Mouse (Mus musculus): ENCODE results near the gene Trhr2. TPM values are rescaled to one million over a fixed set of nuclear protein-coding genes. Genes with fewer than 3 reads are reported as not detected.

The Trhr2 gene
- polyA plus RNA-seq, 1 experiment from 2014 or later, result not detected

- Histone ChIP-seq H3K27me3 (ENCODE audit: control insufficient read depth, insufficient read depth, low read length) (no peaks in the 10 kb centered on the region), H3K9ac (ENCODE audit: low read depth, low read length) (no peak overlapping the region), H3K4me3 (ENCODE audit: low read length) (no peak overlapping the region), H3K4me2 (replicated peaks; ENCODE audit: low read depth, low read length) (no peak overlapping the region), H3K36me3 (ENCODE audit: control insufficient read depth, insufficient read depth, low read length) (peaks cover 6% of the 10 kb centered on the region; the same call in 1 of the 2 replicates), H3K9me3 (ENCODE audit: control insufficient read depth, low read length) (no peaks in the 10 kb centered on the region), H3K27ac (ENCODE audit: low read depth, low read length) (no peak overlapping the region), H3K4me1 (ENCODE audit: control insufficient read depth, insufficient read depth, low read length) (peaks cover 12% of the 10 kb centered on the region)
- ATAC-seq (ENCODE audit: low FRiP score, low TSS enrichment), result no peak
- 82% methylated on average over 11 of the region's 11 CpGs for WGBS
These were observed 41.4 kb downstream of the Trhr2 start for GRCm38 (mm10) chr8:122319045-122319707.

- H3K27ac ChIP-seq (ENCODE audit: low read depth, low read length), result no peak overlapping the region
- H3K9ac ChIP-seq (ENCODE audit: low read depth, low read length), result no peak overlapping the region
- no peaks in the 10 kb centered on the region for H3K9me3 ChIP-seq (ENCODE audit: control insufficient read depth, low read length)
- H3K4me2 ChIP-seq (replicated peaks; ENCODE audit: low read depth, low read length), result no peak overlapping the region
- peaks cover 6% of the 10 kb centered on the region; the same call in 1 of the 2 replicates for H3K36me3 ChIP-seq (ENCODE audit: control insufficient read depth, insufficient read depth, low read length)
- 61% methylated on average over 8 of the region's 8 CpGs for WGBS
- no peak overlapping the region for H3K4me3 ChIP-seq (ENCODE audit: low read length)
- peaks cover 15% of the 10 kb centered on the region for H3K4me1 ChIP-seq (ENCODE audit: control insufficient read depth, insufficient read depth, low read length)
- no peak for ATAC-seq (ENCODE audit: low FRiP score, low TSS enrichment)
- H3K27me3 ChIP-seq (ENCODE audit: control insufficient read depth, insufficient read depth, low read length), result no peaks in the 10 kb centered on the region
These were observed 42.5 kb downstream of the Trhr2 start for GRCm38 (mm10) chr8:122317918-122318475.

DNA sequence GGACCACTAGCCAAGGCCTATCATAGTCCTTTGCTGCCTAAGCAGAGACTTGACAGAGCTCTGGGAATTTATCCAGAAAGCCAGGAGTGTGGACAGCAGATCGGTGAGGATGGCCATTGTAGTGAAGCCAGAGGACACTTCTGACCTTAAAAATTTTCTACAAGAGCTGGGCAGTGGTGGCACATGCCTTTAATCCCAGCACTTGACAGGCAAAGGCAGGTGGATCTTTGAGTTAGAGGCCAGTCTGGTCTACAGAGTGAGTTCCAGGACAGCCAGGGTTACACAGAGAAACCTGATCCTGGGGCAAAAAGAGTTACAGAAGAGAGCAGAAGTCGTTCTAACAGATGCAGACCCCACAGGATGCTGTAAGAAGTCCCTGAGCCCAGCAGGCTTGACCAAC, 44.1 kb downstream of the Trhr2 start:
- H3K9ac ChIP-seq (ENCODE audit: low read depth, low read length), result no peak overlapping the region
- 50% methylated on average over 2 of the region's 2 CpGs for WGBS
- peaks cover 6% of the 10 kb centered on the region; the same call in 1 of the 2 replicates for H3K36me3 ChIP-seq (ENCODE audit: control insufficient read depth, insufficient read depth, low read length)
- H3K27ac ChIP-seq (ENCODE audit: low read depth, low read length), result no peak overlapping the region
- H3K4me1 ChIP-seq (ENCODE audit: control insufficient read depth, insufficient read depth, low read length), result peaks cover 7% of the 10 kb centered on the region; the same call in 1 of the 2 replicates
- H3K9me3 ChIP-seq (ENCODE audit: control insufficient read depth, low read length), result no peaks in the 10 kb centered on the region
- no peak overlapping the region for H3K4me2 ChIP-seq (replicated peaks; ENCODE audit: low read depth, low read length)
- no peak overlapping the region for H3K4me3 ChIP-seq (ENCODE audit: low read length)
- H3K27me3 ChIP-seq (ENCODE audit: control insufficient read depth, insufficient read depth, low read length), result no peaks in the 10 kb centered on the region
- no peak for ATAC-seq (ENCODE audit: low FRiP score, low TSS enrichment)

DNA sequence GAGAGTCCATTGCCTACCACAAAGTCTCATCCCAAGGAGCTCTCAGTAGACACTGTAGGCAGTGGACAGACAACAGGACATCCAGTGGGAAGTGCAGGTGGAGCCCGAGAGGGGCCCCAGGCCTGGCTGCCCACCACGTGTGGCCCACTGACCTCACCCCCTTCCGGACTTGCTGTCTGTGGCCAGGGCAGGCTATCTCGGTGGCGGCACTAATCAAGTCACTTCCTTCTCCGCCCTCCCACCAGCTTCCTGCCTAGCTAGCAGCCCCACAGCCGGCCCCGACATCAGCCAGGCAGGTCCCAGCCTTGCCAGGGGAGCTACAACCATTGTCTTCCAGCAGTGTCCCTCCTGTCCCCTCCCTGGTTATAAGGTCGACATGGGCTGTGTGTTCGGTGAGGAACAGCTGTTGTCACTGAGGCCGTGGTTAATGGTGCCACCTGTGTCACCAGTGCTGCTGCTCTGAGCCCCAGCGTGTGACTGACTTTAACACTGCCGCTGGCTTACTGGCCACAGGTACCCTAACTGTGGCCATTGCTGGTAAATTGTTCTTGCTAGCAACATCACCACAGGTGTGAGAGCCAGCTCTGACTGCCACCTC, 45.5 kb downstream of the Trhr2 start:
- peaks cover 7% of the 10 kb centered on the region; the same call in 1 of the 2 replicates for H3K4me1 ChIP-seq (ENCODE audit: control insufficient read depth, insufficient read depth, low read length)
- no peak overlapping the region for H3K4me2 ChIP-seq (replicated peaks; ENCODE audit: low read depth, low read length)
- no peak overlapping the region for H3K4me3 ChIP-seq (ENCODE audit: low read length)
- no peaks in the 10 kb centered on the region for H3K27me3 ChIP-seq (ENCODE audit: control insufficient read depth, insufficient read depth, low read length)
- 0 out of 2 replicates have a peak overlapping the region, but pooled peaks have one; percentile 12 for H3K27ac ChIP-seq (ENCODE audit: low read depth, low read length)
- WGBS, result 43% methylated on average over 13 of the region's 13 CpGs
- ATAC-seq (ENCODE audit: low FRiP score, low TSS enrichment), result no peak
- peaks cover 13% of the 10 kb centered on the region; the same call in 1 of the 2 replicates for H3K36me3 ChIP-seq (ENCODE audit: control insufficient read depth, insufficient read depth, low read length)
- H3K9ac ChIP-seq (ENCODE audit: low read depth, low read length), result no peak overlapping the region
- no peaks in the 10 kb centered on the region for H3K9me3 ChIP-seq (ENCODE audit: control insufficient read depth, low read length)

GRCm38 (mm10) chr8:122313310-122313709, 47.2 kb downstream of the Trhr2 start:
- Histone ChIP-seq H3K4me1 (ENCODE audit: control insufficient read depth, insufficient read depth, low read length) (peaks cover 7% of the 10 kb centered on the region; the same call in 1 of the 2 replicates), H3K27ac (ENCODE audit: low read depth, low read length) (no peak overlapping the region), H3K36me3 (ENCODE audit: control insufficient read depth, insufficient read depth, low read length) (peaks cover 14% of the 10 kb centered on the region; the same call in 1 of the 2 replicates), H3K9ac (ENCODE audit: low read depth, low read length) (no peak overlapping the region), H3K27me3 (ENCODE audit: control insufficient read depth, insufficient read depth, low read length) (no peaks in the 10 kb centered on the region), H3K4me3 (ENCODE audit: low read length) (no peak overlapping the region), H3K4me2 (replicated peaks; ENCODE audit: low read depth, low read length) (no peak overlapping the region), H3K9me3 (ENCODE audit: control insufficient read depth, low read length) (no peaks in the 10 kb centered on the region)
- no peak for ATAC-seq (ENCODE audit: low FRiP score, low TSS enrichment)
- 53% methylated on average over 12 of the region's 12 CpGs for WGBS

GRCm38 (mm10) chr8:122312553-122312952, 48.0 kb downstream of the Trhr2 start:
- H3K9ac ChIP-seq (ENCODE audit: low read depth, low read length), result no peak overlapping the region
- H3K4me1 ChIP-seq (ENCODE audit: control insufficient read depth, insufficient read depth, low read length), result peaks cover 6% of the 10 kb centered on the region; the same call in 1 of the 2 replicates
- no peak for ATAC-seq (ENCODE audit: low FRiP score, low TSS enrichment)
- H3K4me2 ChIP-seq (replicated peaks; ENCODE audit: low read depth, low read length), result no peak overlapping the region
- no peak overlapping the region for H3K4me3 ChIP-seq (ENCODE audit: low read length)
- 71% methylated on average over 2 of the region's 2 CpGs for WGBS
- H3K36me3 ChIP-seq (ENCODE audit: control insufficient read depth, insufficient read depth, low read length), result peaks cover 21% of the 10 kb centered on the region; the same call in 1 of the 2 replicates
- H3K27me3 ChIP-seq (ENCODE audit: control insufficient read depth, insufficient read depth, low read length), result no peaks in the 10 kb centered on the region
- no peak overlapping the region for H3K27ac ChIP-seq (ENCODE audit: low read depth, low read length)
- H3K9me3 ChIP-seq (ENCODE audit: control insufficient read depth, low read length), result no peaks in the 10 kb centered on the region

- ATAC-seq (ENCODE audit: low FRiP score, low TSS enrichment), result no peak
- peaks cover 12% of the 10 kb centered on the region; the same call in 1 of the 2 replicates for H3K4me1 ChIP-seq (ENCODE audit: control insufficient read depth, insufficient read depth, low read length)
- WGBS, result 97% methylated on average over 2 of the region's 2 CpGs
- no peaks in the 10 kb centered on the region for H3K9me3 ChIP-seq (ENCODE audit: control insufficient read depth, low read length)
- no peak overlapping the region for H3K4me2 ChIP-seq (replicated peaks; ENCODE audit: low read depth, low read length)
- H3K9ac ChIP-seq (ENCODE audit: low read depth, low read length), result no peak overlapping the region
- H3K27ac ChIP-seq (ENCODE audit: low read depth, low read length), result no peak overlapping the region
- H3K36me3 ChIP-seq (ENCODE audit: control insufficient read depth, insufficient read depth, low read length), result peaks cover 29% of the 10 kb centered on the region; the same call in 1 of the 2 replicates
- no peak overlapping the region for H3K4me3 ChIP-seq (ENCODE audit: low read length)
- H3K27me3 ChIP-seq (ENCODE audit: control insufficient read depth, insufficient read depth, low read length), result no peaks in the 10 kb centered on the region
These were observed 49.4 kb downstream of the Trhr2 start for GRCm38 (mm10) chr8:122311115-122311514.

GRCm38 (mm10) chr8:122309272-122309671, 51.3 kb downstream of the Trhr2 start:
- Histone ChIP-seq H3K4me1 (ENCODE audit: control insufficient read depth, insufficient read depth, low read length) (peaks cover 14% of the 10 kb centered on the region; the same call in 1 of the 2 replicates), H3K27me3 (ENCODE audit: control insufficient read depth, insufficient read depth, low read length) (no peaks in the 10 kb centered on the region), H3K9ac (ENCODE audit: low read depth, low read length) (no peak overlapping the region), H3K4me3 (ENCODE audit: low read length) (no peak overlapping the region), H3K27ac (ENCODE audit: low read depth, low read length) (no peak overlapping the region), H3K36me3 (ENCODE audit: control insufficient read depth, insufficient read depth, low read length) (peaks cover 29% of the 10 kb centered on the region; the same call in 1 of the 2 replicates), H3K4me2 (replicated peaks; ENCODE audit: low read depth, low read length) (no peak overlapping the region), H3K9me3 (ENCODE audit: control insufficient read depth, low read length) (no peaks in the 10 kb centered on the region)
- 86% methylated on average over 12 of the region's 12 CpGs for WGBS
- ATAC-seq (ENCODE audit: low FRiP score, low TSS enrichment), result no peak

GRCm38 (mm10) chr8:122307836-122308235, 52.7 kb downstream of the Trhr2 start:
- Histone ChIP-seq H3K4me3 (ENCODE audit: low read length) (no peak overlapping the region), H3K4me1 (ENCODE audit: control insufficient read depth, insufficient read depth, low read length) (peaks cover 14% of the 10 kb centered on the region; the same call in 1 of the 2 replicates), H3K36me3 (ENCODE audit: control insufficient read depth, insufficient read depth, low read length) (peaks cover 29% of the 10 kb centered on the region; the same call in 1 of the 2 replicates), H3K27me3 (ENCODE audit: control insufficient read depth, insufficient read depth, low read length) (no peaks in the 10 kb centered on the region), H3K4me2 (replicated peaks; ENCODE audit: low read depth, low read length) (no peak overlapping the region), H3K9me3 (ENCODE audit: control insufficient read depth, low read length) (no peaks in the 10 kb centered on the region), H3K9ac (ENCODE audit: low read depth, low read length) (no peak overlapping the region), H3K27ac (ENCODE audit: low read depth, low read length) (no peak overlapping the region)
- no peak for ATAC-seq (ENCODE audit: low FRiP score, low TSS enrichment)
- WGBS, result 91% methylated on average over 8 of the region's 8 CpGs

Measured in kidney, embryonic 14.5 days (tissue).